Mouse (Mus musculus): Measurements from ENCODE around the gene Abca8a. TPM values are rescaled to one million over a fixed set of nuclear protein-coding genes. Genes with fewer than 3 reads are reported as not detected.

Gene Abca8a
- total RNA-seq (2017) = not detected in 2 replicates

DNA sequence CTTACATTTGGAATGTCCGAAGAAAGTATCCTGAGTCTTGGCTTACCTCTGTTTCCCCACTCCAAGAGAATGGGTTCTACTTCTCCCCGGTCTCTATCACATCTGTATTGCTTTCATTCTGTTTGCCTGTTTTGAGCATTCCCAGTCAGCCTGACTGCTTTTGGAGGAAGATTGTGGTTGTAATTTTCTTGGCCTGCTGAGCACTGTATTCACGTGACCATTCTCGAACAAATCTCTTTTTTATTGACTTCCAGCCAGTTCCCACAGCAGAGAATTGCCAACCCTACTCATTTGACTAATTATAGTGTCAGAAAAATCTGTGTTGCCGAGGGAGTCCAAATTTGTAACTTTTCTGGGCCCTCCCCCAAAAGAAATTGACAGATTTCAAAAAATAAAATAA, at the start of gene Abca8a:
Gene Abca8a (minus strand): TSS at position 121 of the 400 bp plus-strand sequence.
- no peak for ATAC-seq (replicated peaks in 1 of 2; ENCODE audit: insufficient read depth in 1 of 2, low FRiP score in 2 of 2, low TSS enrichment in 1 of 2, low read depth in 1 of 2, poor library complexity in 2 of 2, severe bottlenecking in 2 of 2)

DNA sequence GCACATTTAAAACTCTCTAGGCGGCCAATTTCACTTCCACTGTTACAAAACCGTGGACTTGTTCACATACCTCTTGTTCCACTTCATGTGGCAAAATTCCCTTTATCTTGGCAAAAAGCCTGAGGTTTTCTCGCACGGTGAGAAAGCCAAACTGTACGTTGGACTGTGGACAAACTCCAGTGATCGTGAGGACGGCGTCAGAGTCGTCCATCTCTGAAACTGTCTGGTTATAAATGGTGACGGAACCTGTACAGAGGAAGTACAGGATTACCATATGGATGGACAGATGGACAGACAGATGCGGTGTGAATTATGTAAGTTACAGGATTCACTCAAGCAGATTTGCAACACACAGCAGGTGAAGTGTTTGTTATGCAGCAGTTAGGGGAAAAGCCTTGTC, 49.6 kb upstream of the Abca8a start:
- ATAC-seq (replicated peaks in 1 of 2; ENCODE audit: insufficient read depth in 1 of 2, low FRiP score in 2 of 2, low TSS enrichment in 1 of 2, low read depth in 1 of 2, poor library complexity in 2 of 2, severe bottlenecking in 2 of 2) = no peak

DNA sequence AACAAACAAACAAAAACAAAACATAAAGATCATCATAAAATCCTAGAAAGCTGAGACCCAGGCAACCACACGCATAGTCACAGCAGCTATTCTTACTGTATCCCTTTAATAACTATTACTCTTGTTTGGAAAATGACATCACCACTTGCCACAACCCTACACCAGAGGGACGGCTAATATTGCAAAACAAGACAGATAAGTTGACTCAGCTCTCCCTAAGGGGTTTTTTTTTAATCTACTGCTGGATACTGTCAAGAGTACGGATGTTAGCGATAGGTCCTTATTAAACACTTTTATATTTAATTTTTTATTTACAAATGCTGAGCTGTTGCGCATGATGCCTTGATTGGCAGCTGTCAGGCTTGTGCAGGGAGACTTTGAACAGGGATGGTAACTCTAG, 35.0 kb upstream of the Abca8a start:
- no peak for ATAC-seq (replicated peaks in 1 of 2; ENCODE audit: insufficient read depth in 1 of 2, low FRiP score in 2 of 2, low TSS enrichment in 1 of 2, low read depth in 1 of 2, poor library complexity in 2 of 2, severe bottlenecking in 2 of 2)

DNA sequence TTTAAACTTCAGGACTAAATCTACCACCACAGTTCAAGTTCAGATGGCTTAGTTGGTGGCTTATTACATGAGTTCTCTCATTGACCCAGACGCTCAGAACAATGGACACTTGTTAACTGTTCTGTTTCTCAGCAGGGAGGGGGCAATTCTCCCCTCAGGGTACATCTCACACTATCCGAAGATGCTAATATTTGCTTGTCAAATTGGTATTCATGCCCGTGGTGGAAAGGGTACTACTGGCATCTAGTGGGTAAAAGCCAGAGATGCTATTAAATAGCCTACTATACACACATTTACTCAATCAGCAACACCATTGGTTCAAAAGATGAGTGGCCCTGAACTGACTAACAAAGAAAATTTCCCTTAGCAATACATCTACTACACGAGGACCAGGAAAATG, 15.4 kb upstream of the Abca8a start:
- no peak for ATAC-seq (replicated peaks in 1 of 2; ENCODE audit: insufficient read depth in 1 of 2, low FRiP score in 2 of 2, low TSS enrichment in 1 of 2, low read depth in 1 of 2, poor library complexity in 2 of 2, severe bottlenecking in 2 of 2)

DNA sequence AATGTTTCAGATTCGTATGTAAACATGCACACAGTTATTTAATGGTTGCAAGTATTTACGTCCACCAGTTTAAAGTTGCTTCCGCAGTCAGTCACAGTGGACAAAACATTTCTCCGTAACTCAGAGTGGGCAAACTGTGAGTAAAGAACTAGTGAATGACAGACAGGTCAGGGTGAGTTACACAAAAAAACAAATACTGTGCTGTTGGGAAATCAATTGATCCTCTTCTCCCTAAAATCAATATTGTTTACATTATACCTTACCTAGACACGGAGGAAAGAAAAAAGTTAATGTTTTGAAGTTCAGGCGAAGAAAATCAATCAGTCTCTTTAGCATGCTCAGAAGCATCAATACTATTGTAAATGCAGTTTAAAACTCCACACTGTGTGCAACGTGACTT, 5.7 kb upstream of the Abca8a start:
- no peak for ATAC-seq (replicated peaks in 1 of 2; ENCODE audit: insufficient read depth in 1 of 2, low FRiP score in 2 of 2, low TSS enrichment in 1 of 2, low read depth in 1 of 2, poor library complexity in 2 of 2, severe bottlenecking in 2 of 2)

DNA sequence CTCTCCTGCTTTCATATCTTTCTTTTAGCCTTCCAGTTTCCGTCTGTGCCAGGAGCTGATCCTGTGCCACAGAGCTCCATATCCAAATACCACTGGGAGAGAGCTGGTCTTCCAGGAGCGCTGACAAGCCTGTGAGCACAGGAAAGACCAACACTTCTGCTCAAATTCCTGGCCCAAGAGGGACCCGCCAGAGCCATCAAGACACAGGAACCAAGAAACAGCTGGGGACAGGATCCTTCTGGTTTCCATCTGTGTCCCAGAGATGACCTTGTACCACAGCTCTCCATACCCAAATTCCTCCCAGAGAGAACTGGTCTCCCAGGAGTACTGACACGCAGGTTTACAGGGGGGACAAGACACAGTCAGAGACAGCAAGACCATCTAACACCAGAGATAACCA, 3.1 kb upstream of the Abca8a start:
- no peak for ATAC-seq (replicated peaks in 1 of 2; ENCODE audit: insufficient read depth in 1 of 2, low FRiP score in 2 of 2, low TSS enrichment in 1 of 2, low read depth in 1 of 2, poor library complexity in 2 of 2, severe bottlenecking in 2 of 2)

DNA sequence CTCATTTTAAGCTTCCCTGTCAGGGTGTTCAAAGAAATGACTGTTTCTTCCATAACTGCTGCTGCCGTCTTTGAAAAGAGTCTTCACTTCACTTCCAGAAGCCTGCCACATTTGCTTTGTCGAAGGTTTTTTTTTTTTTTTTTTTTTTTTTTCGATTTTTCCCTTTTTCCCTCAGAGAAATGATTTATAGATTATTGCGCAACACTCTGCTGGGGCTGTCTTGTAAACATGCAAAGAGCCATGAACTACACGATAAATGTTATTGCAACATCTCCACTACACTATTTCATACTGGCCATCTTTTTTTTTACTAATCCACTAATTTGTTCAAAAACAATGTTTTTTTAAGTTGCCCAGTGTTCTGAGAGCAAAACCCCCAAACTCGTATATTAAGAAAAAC, 1.7 kb upstream of the Abca8a start:
- ATAC-seq (replicated peaks in 1 of 2; ENCODE audit: insufficient read depth in 1 of 2, low FRiP score in 2 of 2, low TSS enrichment in 1 of 2, low read depth in 1 of 2, poor library complexity in 2 of 2, severe bottlenecking in 2 of 2) = no peak

DNA sequence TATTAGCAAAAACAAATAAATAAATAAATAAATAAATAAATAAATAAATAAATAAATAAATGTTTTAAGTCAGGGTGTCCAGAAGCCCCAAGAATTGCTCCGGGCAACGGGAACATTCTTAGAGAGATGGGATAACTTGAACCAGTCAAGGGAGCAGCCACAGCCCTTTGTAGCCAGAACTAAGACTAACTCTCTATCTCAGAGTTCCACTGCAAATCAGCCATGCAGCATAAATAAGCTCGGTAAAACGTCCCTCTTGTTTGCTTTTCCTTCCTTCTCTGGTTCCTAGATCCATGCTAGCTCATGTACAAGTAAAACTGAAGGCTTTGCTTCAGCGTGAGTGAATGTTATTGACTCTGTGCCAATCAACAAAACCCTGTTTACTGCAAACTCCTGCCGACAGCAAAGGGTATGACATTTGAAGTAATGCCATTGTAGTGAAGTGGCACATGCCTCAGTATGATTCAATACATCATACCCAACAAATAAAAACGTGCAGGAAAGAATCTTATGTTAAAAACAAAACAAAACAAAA, 865 bp downstream of the Abca8a start:
- ATAC-seq (replicated peaks in 1 of 2; ENCODE audit: insufficient read depth in 1 of 2, low FRiP score in 2 of 2, low TSS enrichment in 1 of 2, low read depth in 1 of 2, poor library complexity in 2 of 2, severe bottlenecking in 2 of 2) = no peak

DNA sequence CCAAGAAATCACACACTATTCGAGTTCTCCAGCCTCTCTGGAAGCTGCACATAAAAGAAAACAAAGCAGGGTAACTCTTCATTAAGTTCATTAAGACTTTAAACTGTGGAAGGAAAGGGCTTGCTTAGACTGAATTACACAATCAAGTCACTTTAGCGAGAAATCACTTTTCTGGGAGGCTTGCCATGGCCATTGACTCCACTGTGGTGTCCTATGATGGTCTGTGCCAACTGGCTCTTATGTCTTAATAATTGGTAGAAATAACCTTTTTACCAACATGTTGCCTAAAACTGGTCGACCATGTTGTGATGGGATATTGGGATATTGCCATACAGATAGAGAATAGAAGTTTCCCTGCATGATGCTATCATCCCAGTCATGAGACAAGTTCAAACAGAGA, 1.5 kb downstream of the Abca8a start:
- no peak for ATAC-seq (replicated peaks in 1 of 2; ENCODE audit: insufficient read depth in 1 of 2, low FRiP score in 2 of 2, low TSS enrichment in 1 of 2, low read depth in 1 of 2, poor library complexity in 2 of 2, severe bottlenecking in 2 of 2)

DNA sequence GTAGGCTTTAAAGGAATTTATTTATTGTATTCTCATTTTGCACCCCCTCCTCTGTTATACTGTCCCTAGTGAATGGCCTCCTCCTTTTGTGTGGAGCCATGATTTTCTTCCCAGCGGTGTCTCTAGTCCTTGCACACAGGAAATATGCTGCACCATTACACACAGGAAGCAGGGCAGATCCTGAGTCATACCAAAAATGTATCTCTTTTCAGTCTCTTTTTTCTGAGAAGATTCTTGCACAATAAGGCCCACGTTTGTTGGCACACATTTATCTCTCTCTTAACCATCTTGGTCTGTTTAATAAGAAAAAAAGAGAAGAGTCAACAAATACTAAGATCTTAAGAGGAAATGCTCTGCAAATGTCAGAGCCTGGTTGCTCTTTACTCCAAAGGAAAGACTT, 4.5 kb downstream of the Abca8a start:
- ATAC-seq (replicated peaks in 1 of 2; ENCODE audit: insufficient read depth in 1 of 2, low FRiP score in 2 of 2, low TSS enrichment in 1 of 2, low read depth in 1 of 2, poor library complexity in 2 of 2, severe bottlenecking in 2 of 2) = no peak

DNA sequence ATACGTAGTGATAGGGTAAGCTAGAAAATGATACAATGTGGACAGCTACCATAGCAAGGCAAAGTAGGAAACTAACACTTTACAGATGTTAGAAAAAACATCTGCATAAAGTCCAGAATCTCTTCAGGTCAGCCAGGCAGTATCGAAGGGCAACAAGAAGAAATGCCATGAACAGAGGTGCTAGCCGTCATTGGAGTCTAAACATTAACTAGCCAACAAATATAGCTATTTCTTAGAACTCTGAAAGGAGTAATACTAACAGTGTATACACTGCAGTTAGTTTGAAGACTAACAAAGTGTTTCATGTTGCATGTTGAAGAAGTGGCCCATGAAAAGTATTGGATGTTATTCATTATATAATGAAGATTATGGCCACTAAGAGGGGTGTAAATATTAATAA, 23.6 kb downstream of the Abca8a start:
- ATAC-seq (replicated peaks in 1 of 2; ENCODE audit: insufficient read depth in 1 of 2, low FRiP score in 2 of 2, low TSS enrichment in 1 of 2, low read depth in 1 of 2, poor library complexity in 2 of 2, severe bottlenecking in 2 of 2) = no peak

DNA sequence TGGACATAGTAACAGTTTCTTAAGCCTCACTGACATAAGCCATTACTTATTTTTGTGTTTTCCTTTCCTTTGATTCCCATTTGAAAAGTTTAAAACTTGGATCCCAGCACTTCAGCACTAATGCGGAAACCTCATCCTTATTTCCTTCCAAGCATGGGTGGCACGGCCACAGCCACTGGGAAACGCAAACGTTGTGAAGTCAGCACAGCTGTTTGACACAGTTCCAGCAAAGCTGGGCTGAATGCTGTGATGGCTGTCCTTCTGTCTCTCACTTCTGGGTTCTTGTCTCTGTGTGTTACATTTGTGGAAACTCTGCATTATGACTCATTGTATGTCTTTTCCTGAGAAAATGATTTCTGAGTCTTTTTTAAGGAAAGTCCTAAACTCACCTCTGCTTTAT, 34.7 kb downstream of the Abca8a start:
- ATAC-seq (replicated peaks in 1 of 2; ENCODE audit: insufficient read depth in 1 of 2, low FRiP score in 2 of 2, low TSS enrichment in 1 of 2, low read depth in 1 of 2, poor library complexity in 2 of 2, severe bottlenecking in 2 of 2) = no peak

DNA sequence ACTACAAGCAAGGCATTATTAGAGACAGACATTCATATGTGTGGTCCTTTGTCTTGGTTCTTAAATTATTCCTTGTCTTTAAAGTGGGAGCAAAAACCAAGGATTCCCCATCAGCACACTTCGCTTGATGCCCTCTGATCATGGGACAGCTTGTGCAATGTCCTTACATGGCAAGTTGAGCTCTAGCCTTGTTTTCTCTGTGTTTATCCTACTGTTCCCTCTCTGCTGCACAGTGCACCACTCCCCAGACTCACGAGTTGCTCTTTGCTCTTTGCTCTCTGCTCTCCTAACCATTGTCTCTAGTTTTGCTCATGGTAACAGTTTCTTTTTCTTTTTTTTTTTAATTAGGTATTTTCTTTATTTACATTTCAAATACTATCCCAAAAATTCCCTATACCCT, 35.7 kb downstream of the Abca8a start:
- ATAC-seq (replicated peaks in 1 of 2; ENCODE audit: insufficient read depth in 1 of 2, low FRiP score in 2 of 2, low TSS enrichment in 1 of 2, low read depth in 1 of 2, poor library complexity in 2 of 2, severe bottlenecking in 2 of 2) = no peak

DNA sequence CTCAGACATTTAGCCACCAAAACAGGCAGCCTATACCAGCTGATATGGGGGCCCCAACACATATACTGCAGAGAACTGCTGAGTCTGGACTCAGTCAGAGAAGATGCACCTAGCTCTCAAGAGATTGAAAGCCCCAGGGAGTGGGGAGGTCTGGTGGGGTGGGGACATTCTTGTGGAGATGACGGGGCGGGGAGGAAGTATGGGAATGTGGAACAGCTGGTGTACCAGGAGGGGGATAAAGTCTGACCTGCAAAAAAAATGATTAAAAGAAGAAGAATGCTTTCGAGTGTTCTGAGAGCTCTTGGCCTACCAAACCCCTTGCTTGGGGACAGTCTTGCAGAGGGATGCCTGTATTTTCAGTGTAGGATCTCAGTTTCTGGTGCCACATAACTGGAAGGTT, 42.1 kb downstream of the Abca8a start:
- no peak for ATAC-seq (replicated peaks in 1 of 2; ENCODE audit: insufficient read depth in 1 of 2, low FRiP score in 2 of 2, low TSS enrichment in 1 of 2, low read depth in 1 of 2, poor library complexity in 2 of 2, severe bottlenecking in 2 of 2)

DNA sequence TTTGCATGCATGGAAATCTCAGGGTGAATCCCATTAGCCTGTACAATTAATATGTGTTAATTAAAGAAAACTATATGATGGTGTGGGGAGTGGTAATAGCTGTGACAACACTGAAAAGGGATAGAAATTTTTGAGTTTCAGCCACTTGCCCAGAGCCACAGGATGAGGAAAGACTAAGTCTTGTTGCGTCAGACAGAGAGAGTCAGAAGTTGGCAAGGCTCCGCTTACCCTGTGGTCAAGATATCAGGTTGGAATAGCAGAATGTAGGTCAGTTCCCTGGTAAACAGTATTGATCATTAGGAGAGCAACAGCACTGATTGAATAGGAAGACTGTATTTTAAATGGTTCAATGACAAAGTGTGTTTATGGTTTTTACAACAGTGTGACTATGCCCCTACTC, 58.0 kb downstream of the Abca8a start:
- ATAC-seq (replicated peaks in 1 of 2; ENCODE audit: insufficient read depth in 1 of 2, low FRiP score in 2 of 2, low TSS enrichment in 1 of 2, low read depth in 1 of 2, poor library complexity in 2 of 2, severe bottlenecking in 2 of 2) = no peak

DNA sequence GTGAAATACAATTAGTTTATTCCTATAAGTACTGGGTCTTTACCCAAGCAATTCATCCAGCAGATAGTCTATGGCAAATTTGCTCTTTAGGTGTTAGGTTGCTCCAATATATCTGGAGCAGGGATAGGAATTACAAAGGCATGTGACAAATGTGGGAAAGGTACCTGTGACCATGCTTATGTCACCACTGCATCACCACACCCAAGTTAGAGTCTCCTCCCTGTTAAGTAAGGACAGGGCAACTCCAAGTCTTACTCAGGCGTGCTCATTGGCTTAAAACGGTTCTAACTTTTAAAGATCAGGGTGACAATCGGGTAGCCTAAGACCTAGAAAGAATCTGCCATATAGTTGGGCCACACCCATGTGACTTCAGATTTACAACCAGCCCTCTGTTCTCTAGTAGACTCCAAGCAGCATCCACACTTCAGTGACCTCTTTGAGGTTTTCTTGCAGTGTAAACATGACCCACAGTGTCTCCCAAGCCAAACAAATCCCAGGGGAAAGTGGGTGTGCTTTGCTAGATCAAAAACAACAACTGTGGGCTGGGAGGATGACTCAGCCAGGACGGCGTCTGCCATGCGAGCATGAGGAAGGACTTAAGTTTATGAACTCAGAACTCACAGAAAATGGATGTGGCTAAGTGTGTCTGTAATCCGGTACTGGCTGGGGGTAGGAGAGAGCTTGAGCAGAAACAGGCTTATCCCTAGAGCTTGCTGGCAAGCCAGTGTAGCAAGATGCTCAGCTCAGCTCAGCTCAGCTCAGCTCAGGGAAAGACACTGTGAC, 66.7 kb downstream of the Abca8a start:
- no peak for ATAC-seq (replicated peaks in 1 of 2; ENCODE audit: insufficient read depth in 1 of 2, low FRiP score in 2 of 2, low TSS enrichment in 1 of 2, low read depth in 1 of 2, poor library complexity in 2 of 2, severe bottlenecking in 2 of 2)

DNA sequence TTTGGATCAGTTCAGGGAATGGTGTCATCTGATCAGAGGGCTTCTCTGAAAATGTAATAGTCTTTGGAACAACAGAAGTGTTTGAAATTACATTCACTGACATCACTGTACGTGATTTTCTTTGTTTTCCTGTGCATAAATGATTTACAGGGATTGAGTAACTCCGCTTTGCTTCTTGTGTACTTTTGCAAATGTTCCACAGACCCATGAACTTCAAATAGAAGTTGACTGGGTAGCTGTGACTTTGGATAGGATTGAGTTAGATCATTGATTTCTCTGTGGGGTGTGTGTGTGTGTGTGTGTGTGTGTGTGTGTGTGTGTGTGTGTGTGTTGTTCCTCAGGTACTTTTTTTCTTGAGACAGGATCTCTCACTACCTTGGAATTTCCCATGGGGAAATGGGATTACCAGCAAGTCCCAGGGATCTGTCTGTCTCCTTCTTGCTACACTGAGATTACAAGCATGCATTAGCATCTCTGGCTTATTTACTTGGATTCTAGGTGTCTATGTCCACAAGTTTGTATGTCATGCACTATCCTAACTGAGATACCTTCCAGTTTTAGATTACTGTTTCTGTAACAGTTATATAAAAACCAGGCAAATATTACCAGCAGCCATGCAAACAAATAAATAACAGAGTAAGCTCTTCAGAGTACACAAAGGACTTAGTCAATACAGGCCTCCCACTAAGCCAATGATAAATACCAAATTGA, 84.8 kb downstream of the Abca8a start:
- ATAC-seq (replicated peaks in 1 of 2; ENCODE audit: insufficient read depth in 1 of 2, low FRiP score in 2 of 2, low TSS enrichment in 1 of 2, low read depth in 1 of 2, poor library complexity in 2 of 2, severe bottlenecking in 2 of 2) = no peak

DNA sequence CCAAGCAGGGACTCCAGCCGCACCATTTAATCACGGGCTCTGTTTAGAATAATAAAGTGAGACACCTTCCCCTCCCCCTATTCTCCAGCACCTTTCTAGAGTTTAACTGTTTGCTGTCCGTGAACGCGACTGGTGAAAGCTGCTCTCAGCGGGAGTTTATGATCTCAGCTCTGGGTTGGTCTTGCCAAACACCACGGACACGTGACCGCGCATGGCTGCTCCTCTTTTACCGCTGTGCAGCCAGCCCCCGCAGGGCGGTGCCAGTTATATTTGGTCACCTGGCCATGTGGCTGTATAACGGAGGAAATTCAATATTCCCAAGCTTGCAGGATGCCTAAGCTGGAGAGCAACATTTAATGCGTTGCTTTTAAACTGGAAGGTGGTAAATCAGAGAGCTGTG, 100.2 kb downstream of the Abca8a start, which contains the start of gene Abca8b:
Gene Abca8b (minus strand): TSS at position 222 of the 400 bp plus-strand sequence.
- ATAC-seq (replicated peaks in 1 of 2; ENCODE audit: insufficient read depth in 1 of 2, low FRiP score in 2 of 2, low TSS enrichment in 1 of 2, low read depth in 1 of 2, poor library complexity in 2 of 2, severe bottlenecking in 2 of 2) = peak; percentile 81 to 84
